Mouse (Mus musculus) left cerebral cortex, postnatal 4 days (tissue): Measurements from ENCODE around the gene Oscp1. TPM values are rescaled to one million over a fixed set of nuclear protein-coding genes. Genes with fewer than 3 reads are reported as not detected.

Source experiments
- DNase-seq: peaks from one replicate; pipeline ENCODE4 v3.0.0-alpha.2; 2022
- intact Hi-C: fragments of 180-260 bp; cut with DNase I; formaldehyde crosslinking; loops from one replicate; pipeline ENCODE4 v1.15.1; 2025
- total RNA-seq, 2 experiments: library from RNA; stranded (reverse); gene quantifications; 2 replicates each; pipeline ENCODE4 v1.2.3; 2021

Oscp1 gene
- total RNA-seq, 2 experiments from 2014 or later: 35.3 to 37.9 TPM

GRCm38 (mm10) chr4:126108061-126108740, 49.8 kb downstream of the Oscp1 start:
- DNase-seq: peak; percentile 34
- intact Hi-C loops: no loop called here

- intact Hi-C loops: no loop called here
- DNase-seq: no peak
Measured at GRCm38 (mm10) chr4:126109613-126110373, 51.4 kb downstream of the Oscp1 start.

DNA sequence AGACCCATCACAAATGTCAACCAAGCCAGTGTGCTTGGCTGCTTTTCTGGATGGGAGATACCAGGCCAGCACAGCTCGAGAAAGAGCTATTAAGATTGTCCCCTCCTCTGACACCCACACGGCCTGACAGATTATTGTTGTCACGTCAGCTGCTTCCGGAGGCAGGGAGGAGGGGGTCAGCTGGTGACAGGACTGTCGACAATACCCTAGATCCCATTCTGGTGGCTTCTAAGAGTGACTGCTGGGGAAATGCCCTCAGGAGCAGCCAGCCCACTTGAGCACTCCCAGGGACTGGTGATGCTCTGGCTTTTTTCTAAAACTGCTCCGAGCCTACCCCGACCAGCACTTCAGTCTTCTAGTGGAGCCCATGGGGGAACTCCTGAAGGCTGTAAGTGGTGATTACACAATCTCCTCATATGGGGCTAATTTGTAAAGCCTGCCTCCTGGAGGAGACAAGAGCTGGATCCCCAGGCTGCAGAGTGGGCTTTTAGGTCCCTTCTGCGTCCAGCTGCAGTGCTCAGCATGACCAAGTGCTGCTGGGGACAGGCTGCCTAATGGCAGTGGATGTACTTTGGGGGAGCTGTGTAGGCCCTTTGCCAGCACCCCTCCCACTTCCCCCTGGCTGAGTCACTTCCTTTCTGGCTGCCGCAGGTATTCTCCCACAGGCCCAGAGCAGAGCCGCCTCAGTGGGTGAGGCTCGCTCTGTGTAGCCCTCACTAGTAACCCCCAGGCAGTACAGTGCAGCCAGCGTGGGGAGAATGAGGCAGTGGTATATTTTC, 52.2 kb downstream of the Oscp1 start:
- peak; percentile 59 for DNase-seq
- intact Hi-C loops: no loop called here

DNA sequence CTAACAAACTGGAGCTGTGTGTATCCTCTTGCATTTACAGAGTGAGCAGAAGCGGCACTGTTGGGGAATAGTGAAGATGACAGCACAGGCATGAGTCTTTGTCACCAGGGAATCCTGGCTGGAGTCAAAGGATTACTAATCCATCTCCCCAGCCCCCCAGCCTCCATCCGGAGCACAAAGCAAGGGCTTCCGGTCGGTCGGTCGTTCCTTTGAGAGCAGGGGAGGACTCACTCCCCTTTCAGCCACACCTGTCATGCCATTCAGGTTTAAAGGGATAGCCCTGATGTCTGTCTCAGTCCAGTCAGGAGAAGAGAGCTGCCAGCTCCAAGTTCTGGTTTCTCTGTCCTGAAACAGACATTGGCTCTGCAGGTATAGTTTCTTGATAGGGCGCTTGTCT, 52.8 kb downstream of the Oscp1 start:
- intact Hi-C loops: no loop called here
- no peak for DNase-seq

- intact Hi-C loops: loop anchor here (2.0 kb wide), 1 partner anchor 26 kb away; no protein-coding TSS in a partner anchor
- DNase-seq: no peak
Measured at GRCm38 (mm10) chr4:126113243-126113642, 54.9 kb downstream of the Oscp1 start.

DNA sequence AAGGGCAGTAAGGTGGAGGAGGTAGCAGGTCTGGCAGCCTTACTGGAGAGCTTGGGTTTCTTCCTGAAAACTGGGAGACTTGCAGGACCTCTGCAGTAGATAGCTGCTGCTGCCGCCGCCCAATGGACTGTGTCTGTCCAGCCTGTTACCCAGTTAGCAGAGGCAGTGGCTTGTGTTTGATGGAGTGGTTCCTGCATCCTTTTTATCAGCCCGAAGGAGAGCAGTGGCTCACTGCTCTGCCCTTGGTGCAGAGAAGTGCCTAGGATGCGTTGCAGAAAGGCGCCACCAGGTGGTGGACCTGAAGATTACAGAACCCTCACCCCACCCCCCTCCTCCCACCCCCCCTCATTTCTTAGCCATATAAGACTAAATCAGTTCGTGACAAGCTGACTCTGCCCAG, 55.6 kb downstream of the Oscp1 start:
- intact Hi-C loops: loop anchor here (2.0 kb wide), 1 partner anchor 27 kb away; no protein-coding TSS in a partner anchor
- peak; percentile 67 for DNase-seq

DNA sequence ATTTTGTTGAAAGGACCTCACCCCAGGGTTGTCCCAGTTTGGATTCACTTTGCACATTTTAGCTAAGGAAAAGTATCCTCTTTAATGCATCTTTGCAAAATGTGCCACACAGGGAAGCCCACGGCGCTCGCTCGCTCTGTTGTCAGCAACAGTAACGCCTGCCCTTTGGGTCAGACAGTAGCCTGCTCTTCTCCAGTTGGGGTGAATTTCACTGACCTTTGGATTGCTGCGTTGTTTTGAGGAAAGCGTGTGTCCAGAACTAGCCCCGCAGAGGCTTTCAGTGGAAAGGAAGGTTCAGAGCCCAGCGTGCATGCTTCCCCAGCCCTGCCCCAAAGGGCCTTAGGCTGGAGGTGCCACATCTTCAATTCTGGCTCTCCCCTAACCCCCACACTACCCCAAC, 57.0 kb downstream of the Oscp1 start:
- intact Hi-C loops: no loop called here
- no peak for DNase-seq

- intact Hi-C loops: no loop called here
Measured at GRCm38 (mm10) chr4:126115871-126116521, 57.6 kb downstream of the Oscp1 start.

DNA sequence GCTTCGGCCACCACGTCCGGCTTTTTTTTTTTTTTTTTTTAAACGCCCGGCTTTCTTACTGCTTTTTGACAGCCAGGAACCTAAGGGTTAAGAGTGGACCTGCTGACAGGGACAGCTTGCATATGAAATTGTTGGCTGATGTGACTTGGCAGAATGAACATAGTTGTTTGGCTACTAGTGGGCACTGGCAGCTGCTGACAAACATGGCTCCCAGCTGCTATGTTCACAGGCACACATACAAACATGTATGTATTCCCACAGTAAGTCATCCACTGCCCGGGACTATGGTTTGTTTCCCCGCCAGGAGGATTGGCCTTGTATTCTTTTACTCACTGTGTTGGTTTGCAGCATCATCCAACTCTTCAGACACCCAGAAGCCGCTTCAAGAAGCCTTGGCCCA, 58.8 kb downstream of the Oscp1 start:
- intact Hi-C loops: no loop called here
- peak; percentile 63 for DNase-seq

More at GRCm38 (mm10) chr4:126115871-126116521, 57.6 kb downstream of the Oscp1 start:
- DNase-seq: no peak

- intact Hi-C loops: no loop called here
- DNase-seq: peak; percentile 66
Measured at GRCm38 (mm10) chr4:126118651-126119050, 60.3 kb downstream of the Oscp1 start.

DNA sequence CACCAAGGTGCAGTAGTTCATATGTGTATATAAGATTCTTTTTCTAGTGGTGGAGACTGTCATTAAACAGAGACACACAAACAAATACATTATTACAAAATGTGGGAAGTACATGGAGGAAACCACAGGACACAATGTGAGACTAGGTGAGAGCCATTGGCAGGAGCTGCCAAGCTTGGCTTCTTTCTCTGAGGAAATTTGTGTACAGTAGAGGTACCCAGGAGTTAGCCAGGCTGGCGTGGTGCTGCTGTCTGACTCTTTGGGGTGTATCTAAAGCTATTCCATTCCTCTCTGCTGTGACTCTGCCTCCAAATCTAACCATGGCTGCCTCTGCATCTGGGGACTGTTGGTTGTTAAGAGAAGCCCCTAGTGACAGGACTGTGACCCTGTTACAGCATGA, 60.7 kb downstream of the Oscp1 start:
- no peak for DNase-seq
- intact Hi-C loops: no loop called here

GRCm38 (mm10) chr4:126120052-126120451, 61.7 kb downstream of the Oscp1 start:
- intact Hi-C loops: no loop called here
- DNase-seq: no peak

GRCm38 (mm10) chr4:126120506-126120905, 62.1 kb downstream of the Oscp1 start:
- intact Hi-C loops: no loop called here
- no peak for DNase-seq

DNA sequence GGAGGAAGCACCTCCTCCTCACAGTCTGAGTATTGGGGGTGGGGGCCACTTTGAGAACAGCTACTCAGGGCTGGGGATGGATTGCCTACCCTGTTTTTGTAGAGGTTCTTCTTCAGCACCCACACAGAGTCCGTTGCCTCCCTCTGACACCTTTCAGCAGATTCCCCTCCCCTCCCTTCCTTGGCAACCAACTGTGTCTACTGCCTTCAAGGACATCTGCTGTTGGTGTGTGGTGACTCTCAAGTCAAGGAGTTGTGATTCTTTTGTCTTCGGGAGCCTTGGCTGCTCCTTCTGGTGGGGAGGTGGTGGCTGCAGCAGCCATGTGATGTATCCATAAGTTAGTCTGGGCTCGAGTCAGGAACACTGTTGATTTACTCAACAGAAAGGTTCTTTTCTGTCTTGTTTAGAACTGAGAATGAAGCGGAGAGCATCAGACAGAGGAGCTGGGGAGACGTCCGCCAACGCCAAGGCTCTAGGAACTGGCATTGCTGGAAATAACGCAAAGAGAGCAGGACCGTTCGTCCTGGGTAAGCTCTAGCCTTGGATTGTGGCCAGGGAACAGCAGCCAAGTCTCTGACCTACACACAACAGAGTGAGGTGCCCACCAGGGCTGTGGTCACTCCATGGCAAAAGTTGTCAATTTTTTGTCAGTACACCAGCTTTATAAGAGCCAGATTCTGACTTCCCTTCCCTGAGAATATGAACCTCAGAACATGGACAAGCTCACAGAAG, 65.1 kb downstream of the Oscp1 start:
- DNase-seq: no peak
- intact Hi-C loops: no loop called here

DNA sequence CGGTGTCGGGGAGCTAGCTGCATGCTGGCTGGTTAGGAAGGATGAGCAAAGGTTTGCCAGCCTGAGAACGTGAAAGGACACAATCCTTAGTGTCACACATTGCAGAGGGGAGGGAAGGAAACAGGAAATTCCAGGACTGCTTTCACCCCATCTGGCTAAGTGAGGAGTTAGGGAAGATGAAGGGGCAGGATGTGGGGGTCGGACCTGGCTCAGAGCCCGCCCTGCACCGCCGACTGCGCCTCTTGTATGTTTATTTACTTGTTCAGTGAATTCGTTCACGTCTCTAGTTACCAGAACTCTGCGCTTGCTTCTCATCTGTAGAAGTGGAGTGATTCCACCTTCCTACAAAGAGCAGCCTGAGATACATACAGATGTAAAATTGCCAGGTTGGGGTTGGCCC, 72.1 kb downstream of the Oscp1 start:
- intact Hi-C loops: no loop called here
- no peak for DNase-seq

GRCm38 (mm10) chr4:126131290-126132121, 73.1 kb downstream of the Oscp1 start:
- DNase-seq: peak; percentile 87
- intact Hi-C loops: no loop called here

- DNase-seq: no peak
- intact Hi-C loops: no loop called here
Measured at GRCm38 (mm10) chr4:126132636-126133264, 74.4 kb downstream of the Oscp1 start.

- intact Hi-C loops: no loop called here
- no peak for DNase-seq
Measured at GRCm38 (mm10) chr4:126134236-126134635, 75.9 kb downstream of the Oscp1 start.

DNA sequence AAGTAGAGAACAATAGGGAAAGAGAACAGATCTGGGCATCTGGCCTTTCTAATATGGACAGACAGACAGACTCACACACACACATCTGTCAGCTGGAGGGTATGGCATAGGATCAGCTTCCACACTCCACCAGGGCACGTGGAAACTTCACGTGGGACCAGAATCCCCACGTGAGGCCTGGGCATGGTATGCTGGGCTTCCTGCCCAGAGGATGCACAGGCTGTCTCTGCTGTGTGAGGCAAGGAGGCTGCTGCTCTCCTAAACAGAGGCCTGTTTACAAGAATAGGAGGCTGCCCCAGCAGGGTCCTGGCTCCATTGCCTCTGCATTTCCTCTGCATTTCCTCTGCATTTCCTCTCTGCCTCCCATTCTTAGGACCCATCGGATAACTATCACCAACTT, 76.3 kb downstream of the Oscp1 start:
- DNase-seq: no peak
- intact Hi-C loops: no loop called here
